Mouse (Mus musculus) liver, embryonic 14.5 days (tissue): ENCODE measurements at regions not wholly inside any gene's neighbourhood (a gene's known extent, or its start where the extent isn't known, plus 50 kb on each side); places are given as distances from the start of the nearest gene placed in this dataset.

ENCODE experiments used
- CTCF ChIP-seq: IDR thresholded peaks from 2 replicates; pipeline ENCODE4 v1.5.1; 2016; ENCODE audit warnings: antibody characterized with exemption, low read depth, control low read depth
- EP300 ChIP-seq: IDR thresholded peaks from 2 replicates; pipeline ENCODE4 v1.6.1; 2016; ENCODE audit warnings: antibody characterized with exemption, low read depth

- TF ChIP-seq EP300 (no peak), CTCF (no peak)
Observed at GRCm38 (mm10) chr3:128565386-128565785, 634.3 kb upstream of the Pitx2 start.
